Mouse (Mus musculus) left cerebral cortex, adult 2 months (tissue): ENCODE measurements at regions not wholly inside any gene's neighbourhood (a gene's known extent, or its start where the extent isn't known, plus 50 kb on each side); places are given as distances from the start of the nearest gene placed in this dataset.

Experiments used
- DNase-seq, 2 experiments: peaks; one replicate each; pipeline ENCODE4 v3.0.0; 2021 to 2022; ENCODE audit warnings: low spot score in 2 of 2, mixed read lengths in 1 of 2; ENCODE audit errors: extremely low spot score in 1 of 2
- H3K27ac ChIP-seq: fragments of 200-600 bp; 2 replicates; pipeline ENCODE4 v1.8.1; 2022
- H3K4me3 ChIP-seq: fragments of 200-600 bp; 2 replicates; pipeline ENCODE4 v1.8.1; 2022
- CTCF ChIP-seq: fragments of 200-600 bp; IDR thresholded peaks from 2 replicates; pipeline ENCODE4 v1.8.1; 2022; ENCODE audit warnings: antibody characterized with exemption, mild to moderate bottlenecking, moderate library complexity
- intact Hi-C: fragments of 180-260 bp; cut with DNase I; formaldehyde crosslinking; loops from one replicate; pipeline ENCODE4 v1.15.1; 2025

DNA sequence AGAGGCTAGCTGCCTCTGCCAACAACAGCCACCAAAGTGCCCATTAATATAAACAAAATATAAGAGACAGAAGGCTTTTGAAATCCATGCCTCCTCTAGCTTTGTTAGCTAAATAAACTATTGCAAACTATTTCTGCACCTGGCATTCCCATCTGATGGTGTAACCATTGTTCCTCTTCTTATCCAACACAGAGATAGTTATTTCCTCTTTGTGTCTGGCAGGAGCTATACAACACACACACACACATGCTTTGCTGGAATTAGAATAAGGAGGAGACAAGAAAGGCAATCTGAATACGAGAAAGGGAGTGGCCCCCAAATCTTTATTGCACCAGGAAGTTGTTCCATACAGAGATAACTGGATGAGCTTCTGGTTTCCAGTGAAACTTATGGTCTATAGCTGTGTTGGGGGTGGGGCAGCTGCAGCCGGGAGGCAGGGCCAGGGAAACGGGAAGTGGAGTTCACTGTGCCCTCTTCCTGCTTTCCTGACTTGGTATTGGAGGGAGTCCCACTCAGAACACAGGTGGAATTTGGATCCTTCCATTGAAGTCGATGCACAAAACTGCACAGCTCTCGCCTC, 64.0 kb upstream of the Zdhhc17 start:
- DNase-seq: no peak
- intact Hi-C loops: no loop called here
- no peak overlapping the region for H3K4me3 ChIP-seq
- H3K27ac ChIP-seq: no peak overlapping the region
- TF ChIP-seq CTCF: no peak

GRCm38 (mm10) chr10:111073262-111073661, 63.3 kb upstream of the Zdhhc17 start:
- TF ChIP-seq CTCF: no peak
- Histone ChIP-seq H3K4me3 (no peak overlapping the region), H3K27ac (no peak overlapping the region)
- intact Hi-C loops: no loop called here
- DNase-seq: no peak

- no peak for DNase-seq
- Histone ChIP-seq H3K27ac (no peak overlapping the region), H3K4me3 (no peak overlapping the region)
- intact Hi-C loops: no loop called here
- no peak for TF ChIP-seq CTCF
Observed at GRCm38 (mm10) chr10:111072554-111072909, 62.6 kb upstream of the Zdhhc17 start.

GRCm38 (mm10) chr10:111071805-111072553, 62.0 kb upstream of the Zdhhc17 start:
- H3K4me3 ChIP-seq: no peak overlapping the region
- DNase-seq: no peak
- TF ChIP-seq CTCF: no peak
- intact Hi-C loops: no loop called here
- no peak overlapping the region for H3K27ac ChIP-seq

- Histone ChIP-seq H3K27ac (no peak overlapping the region), H3K4me3 (no peak overlapping the region)
- TF ChIP-seq CTCF: no peak
- intact Hi-C loops: no loop called here
- no peak for DNase-seq
Observed at GRCm38 (mm10) chr10:111066146-111066545, 56.2 kb upstream of the Zdhhc17 start.

DNA sequence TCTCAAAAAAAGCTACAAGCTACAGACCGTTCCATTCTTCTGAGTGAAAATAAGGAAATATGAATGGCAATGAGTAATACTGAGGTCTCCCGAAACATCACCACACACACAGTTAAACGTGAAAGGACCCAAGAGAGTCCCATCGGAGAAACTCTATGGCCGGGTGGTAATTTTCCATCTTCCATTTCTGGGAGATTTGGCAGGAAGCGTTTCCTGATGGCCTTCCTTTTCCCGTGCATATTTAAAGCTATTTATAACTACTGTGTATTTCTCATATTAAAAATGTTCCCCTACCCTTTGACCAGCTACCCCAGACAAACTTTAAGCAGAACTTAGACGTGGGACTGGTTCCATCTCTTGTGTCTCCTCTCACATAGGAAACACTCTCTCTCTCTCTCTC, 50.7 kb upstream of the Zdhhc17 start:
- no peak for TF ChIP-seq CTCF
- H3K27ac ChIP-seq: no peak overlapping the region
- DNase-seq: no peak
- intact Hi-C loops: no loop called here
- H3K4me3 ChIP-seq: no peak overlapping the region
